Mouse (Mus musculus) monocyte, adult 2 months (primary cell): ENCODE data around the gene Lmf1.

Source experiments
- DNase-seq, 2 experiments: peaks; one replicate each; pipeline ENCODE4 v3.0.0; 2022; ENCODE audit warnings: low spot score in 2 of 2, low read depth in 1 of 2

Lmf1 gene

DNA sequence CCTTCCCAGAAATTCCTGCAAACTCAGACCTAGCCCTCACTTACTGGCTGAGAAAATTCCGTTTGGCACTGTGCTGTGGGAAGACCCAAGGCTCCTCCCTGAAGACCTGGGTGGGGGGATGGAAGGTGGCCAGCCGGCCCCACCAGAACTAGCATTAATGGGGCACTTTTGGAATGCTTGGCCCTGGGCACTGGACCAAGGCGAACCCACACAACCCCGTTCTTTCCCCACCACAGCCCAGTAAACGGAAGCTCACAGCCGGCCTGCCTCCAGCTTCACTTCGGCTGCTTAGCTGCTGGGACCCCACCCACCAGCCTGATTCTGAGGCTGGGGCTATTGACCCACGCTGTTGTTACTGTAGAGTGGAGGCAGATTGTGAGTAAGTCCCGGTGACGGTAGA, 10.7 kb upstream of the Lmf1 start:
- no peak for DNase-seq

DNA sequence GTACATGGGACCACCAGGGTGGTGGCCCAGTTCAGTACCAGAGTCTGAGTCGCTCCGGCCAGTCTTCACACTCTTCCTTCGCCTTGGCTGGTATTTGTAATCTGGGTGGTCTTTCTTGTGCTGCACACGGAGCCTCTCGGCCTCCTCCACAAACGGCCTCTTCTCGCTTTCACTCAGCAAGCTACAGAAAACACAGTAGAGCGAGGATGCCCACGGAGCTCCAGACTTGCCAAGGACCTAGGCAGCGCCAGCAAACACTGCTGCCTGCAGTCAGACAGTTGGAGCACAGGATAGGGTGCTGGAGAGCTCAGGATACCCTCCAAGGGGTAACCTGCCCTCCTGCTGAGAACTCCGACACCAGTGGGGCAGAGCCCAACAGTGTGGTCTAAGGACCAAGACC, 10.0 kb upstream of the Lmf1 start:
- no peak for DNase-seq

DNA sequence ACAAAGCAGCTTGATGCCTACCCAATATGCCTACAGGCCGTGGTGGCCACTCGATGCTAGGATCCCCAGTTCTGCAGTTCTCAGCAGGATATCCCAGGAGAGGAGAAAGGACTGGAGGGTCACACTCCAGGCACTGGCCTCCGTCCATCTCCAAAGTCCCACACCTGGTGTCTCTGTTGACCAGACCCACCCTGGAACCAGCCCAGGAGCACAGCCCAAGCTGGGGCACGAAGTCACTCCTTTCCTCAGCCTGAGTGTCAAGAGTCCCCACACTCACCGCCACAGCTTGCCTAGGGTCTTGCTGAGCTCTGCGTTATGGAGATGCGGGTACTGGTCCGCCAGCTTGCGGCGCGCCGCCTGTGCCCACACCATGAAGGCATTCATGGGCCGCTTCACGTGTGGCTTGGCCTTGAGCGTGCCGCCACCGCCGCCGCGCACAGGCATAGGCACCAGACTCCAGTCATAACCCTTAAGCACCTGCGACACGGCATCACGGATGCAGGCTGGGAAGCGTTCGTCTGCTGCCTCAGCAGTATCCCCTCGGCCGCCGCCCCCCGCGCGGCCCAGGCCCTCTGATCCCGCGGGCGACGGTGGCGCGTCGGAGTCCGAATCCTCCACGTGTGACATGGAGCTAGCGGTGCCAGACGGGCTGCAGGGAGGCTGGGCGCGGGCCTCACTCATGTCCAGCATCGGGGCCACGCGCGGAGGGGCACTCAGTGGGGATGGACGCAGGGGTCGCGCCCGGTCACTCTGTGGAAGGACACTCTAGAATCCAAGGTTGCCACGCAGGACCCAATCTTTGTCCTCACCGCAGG, 8.8 kb upstream of the Lmf1 start:
- no peak for DNase-seq

DNA sequence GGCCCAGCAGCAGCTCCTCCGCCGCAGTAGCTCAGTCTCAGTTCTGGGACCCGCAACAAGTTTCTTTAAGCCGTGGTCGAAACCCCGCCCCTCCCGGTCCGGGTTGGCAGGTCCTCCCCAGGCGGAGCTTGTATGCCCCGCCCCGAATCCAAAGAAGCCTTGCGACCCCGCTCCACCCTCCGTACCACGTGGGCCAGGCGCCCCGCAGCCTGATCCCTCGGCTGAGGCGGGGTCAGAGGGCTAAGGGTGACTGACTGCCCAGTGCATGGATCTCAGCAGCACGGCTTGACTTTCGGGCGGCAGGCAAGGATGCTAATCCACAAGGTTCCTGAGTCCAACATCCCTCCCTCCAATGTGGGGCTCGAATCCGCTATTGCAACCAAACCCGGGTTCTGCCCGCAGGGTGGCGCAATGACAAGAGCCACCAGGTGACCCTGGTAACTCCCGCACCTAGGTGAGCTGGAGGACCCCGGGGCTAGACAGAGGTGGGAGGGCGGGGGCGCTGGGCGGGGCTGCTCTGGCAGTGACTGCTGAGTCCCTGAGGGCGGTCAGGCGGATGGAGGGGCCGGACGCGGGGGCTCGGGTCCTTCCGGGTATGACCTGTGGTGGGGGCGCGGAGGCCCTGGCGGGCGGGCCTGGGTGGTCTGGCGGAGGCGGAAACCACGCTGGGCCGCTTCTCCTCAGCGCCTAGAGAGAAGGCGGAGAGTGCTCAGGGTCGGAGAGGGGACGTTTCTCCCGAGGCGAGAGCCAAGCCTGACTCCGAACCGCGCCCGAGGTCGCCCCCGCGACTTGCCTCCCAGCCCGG, 8.0 kb upstream of the Lmf1 start, which contains the start of gene Sox8:
Gene Sox8, minus strand, starts transcription at position 39 of the 805 bp plus-strand sequence.
- DNase-seq, result peak in 1 of 2 experiments; percentile 27

DNA sequence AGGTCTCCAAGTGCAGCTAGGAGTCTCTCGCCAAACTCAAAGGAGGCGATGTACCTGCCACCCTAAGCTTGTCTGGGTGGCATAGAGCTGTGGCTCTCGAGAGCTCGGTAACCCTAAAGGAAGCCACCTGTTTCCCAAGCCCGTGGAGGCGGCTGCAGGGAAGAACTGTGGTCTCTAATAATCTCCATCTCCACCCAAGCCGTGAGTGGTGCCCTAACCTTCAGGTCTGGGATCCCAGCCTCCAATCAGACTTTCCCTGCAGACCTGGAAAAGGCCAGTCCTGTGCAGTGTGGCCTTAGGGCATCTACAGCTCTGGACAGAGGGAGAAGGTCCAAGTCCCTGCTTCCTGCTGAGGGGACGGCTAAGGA, 7.4 kb upstream of the Lmf1 start:
- DNase-seq, result no peak

DNA sequence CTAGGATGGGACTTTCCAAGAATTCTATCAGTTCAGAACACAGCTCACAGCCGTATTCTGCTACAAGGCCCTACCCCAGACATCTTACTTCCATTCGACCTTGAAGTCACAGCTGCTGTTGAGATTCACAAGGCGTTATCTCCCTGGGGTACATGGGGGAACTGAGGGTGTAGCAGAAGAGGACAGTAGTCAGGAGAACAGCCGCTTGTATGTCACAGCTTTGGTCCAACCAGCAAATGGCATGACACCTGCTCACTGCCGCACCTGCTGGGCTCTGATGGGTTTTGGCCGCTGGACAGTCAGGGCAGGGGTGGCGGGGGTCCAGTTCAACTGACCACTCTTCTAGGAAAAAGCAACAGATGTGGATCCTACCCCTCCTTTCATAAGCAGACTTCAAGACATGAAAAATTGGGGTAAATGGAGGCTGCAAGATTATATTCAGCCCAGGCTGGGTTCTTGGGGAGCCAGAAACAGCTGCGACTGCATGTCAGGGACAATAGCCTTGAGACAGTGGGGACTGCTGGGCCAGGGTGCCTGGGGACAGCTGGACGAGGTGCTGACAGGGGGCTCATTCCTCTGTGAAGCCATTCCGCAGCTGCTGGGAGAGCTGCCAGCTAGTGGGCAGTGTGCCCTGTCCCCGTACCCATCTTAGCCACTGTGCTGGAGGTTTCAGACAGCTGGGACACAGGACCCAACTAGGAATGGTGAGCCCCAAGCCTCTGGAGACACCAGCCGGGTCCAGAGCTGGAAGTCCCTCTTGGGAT, 3.5 kb upstream of the Lmf1 start:
- DNase-seq, result no peak

DNA sequence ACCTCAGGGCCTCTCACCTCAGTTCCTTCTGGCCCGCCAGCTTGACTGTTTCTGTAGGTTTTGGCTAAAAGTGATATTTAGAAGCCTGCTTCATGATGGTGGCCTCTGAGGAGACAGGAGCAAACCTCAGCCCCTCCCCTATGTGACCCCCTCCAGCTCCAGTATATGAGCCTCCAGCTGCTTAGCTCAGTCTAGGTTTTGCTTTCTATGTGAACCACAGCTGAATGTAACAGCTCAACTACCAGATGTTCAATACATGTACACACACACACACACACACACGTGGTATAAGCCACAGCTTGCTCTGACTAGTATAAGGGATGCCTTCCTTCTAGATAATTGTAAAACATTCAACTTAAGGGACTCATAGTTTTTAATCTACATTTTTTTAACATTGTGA, 2.9 kb upstream of the Lmf1 start:
- DNase-seq, result no peak

DNA sequence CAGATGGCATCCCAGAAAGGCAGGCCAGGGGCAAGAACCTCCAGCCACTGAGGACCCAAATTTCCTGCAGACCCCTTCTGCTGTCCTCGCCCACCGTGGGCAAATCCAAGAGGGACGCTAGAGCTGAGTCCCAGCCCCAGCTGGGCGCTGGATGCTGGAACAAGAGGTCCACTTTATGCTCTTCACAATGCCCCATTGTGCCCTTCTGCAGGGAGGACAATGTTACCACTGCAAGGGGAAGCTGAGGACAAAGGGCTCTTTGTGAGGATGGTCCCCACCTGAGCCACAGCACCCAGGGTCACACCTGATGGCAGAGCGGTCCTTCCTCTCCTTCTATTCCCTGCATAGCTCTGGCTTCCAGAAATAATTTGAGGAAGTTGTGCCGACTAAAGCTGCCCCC, 1.6 kb upstream of the Lmf1 start:
- no peak for DNase-seq

DNA sequence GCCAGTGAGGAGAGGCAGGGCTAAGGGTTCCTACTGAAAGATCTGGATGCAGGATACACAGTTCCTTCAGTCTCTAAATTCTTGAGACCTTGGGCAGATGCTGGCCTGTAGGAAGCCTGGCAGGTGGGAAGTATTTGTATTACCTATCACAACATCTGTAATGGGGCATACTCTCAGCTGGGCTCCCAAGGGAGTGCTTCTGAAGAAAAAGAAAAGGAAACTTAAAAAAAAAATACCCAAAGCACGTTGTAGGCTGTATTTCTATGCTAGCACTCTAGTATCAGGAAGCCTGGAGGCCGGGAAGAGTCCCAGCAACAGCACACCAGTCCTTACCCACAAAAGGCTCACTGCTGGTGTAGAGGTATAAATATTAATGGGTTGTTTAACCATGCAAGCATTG, 1.2 kb upstream of the Lmf1 start:
- no peak for DNase-seq

DNA sequence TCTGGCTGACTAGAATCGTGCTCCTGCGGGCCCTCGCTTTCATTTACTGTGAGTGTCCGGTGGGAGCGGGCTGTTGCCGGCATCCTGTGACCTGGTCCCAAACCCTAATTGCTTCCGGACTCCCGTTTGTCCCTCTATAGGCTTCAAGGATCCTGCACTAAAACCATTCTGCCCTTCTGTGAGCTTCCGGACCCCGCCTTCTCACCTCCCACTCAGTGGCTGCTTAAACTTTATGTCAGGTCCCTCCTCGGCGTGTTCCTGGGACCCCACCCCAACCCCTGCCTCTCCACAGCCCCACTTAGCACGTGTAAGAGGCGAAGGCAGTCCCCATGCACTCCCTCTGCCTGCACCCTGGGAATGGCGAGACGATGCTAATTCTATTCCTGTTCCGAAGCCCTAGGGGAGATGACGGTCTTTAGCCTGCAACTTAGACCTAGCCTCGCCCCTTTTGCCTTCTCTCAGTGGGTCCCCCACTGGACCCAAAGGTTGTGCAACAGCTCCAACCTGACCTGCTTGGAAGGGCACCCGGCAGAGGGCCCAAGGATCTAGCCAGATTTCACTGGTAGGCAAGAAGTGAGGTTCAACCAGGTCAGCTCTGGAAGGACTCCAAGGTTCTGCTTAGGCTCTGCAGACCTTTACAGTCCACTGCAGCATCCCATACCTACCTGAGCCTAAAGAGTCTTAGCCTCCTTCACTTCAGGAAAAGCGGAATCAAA, 605 bp downstream of the Lmf1 start:
- no peak for DNase-seq

DNA sequence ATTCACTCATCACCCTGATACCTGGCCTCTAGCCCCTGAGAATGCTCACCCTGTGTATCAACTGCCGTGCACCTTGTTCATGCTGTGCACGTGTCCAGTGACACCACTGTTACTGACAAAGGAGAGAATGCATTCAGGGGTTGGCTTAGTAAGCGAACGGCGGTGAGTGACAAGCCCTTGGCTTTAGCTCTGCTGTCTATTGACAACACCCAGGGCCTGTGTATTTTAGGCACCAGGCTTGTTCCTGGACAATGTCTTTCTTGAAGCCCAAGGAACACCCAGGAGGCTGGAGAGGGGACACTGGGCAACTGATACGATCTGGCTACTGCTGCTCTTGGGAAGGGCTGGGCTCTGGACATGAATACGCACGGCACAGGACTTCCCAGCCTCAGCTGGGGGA, 3.2 kb downstream of the Lmf1 start:
- no peak for DNase-seq

DNA sequence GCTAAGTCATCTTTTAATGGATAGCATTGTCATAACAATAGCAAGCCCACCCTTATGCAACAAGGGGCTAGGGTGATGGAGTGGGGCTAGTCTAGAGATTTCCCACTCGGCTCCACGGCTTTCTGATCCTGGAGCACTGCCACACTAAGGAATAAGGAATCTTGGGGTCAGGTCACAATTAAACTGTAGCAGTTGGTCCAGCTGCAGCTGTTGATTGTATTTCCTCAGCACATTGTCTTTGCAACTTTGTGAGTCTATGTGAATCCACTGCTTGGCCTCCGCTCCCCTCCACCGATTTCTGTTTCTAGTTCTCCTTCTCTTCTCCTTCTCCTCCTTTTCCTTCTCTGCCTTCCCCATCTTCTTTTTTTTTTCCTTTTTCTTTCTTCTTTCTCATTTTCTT, 4.2 kb downstream of the Lmf1 start:
- no peak for DNase-seq

DNA sequence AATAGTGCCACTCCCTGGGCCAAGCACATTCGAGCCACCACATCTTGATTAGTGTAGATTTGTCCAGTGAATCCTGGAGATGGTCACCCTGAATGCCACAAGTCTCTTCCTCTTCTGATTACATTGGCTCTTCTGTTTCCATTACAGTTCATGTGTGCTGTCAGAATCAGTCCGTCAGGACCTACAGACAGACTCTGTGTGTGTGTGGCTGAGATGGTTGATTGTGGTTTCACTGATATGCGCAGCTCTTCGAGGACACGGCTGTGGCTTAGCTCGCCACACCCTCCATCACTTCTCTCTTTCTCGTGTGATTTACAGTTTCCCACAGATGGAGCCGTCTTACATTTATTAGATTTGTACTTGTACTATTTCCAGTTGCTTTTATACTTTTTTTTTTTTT, 5.0 kb downstream of the Lmf1 start:
- DNase-seq, result no peak

DNA sequence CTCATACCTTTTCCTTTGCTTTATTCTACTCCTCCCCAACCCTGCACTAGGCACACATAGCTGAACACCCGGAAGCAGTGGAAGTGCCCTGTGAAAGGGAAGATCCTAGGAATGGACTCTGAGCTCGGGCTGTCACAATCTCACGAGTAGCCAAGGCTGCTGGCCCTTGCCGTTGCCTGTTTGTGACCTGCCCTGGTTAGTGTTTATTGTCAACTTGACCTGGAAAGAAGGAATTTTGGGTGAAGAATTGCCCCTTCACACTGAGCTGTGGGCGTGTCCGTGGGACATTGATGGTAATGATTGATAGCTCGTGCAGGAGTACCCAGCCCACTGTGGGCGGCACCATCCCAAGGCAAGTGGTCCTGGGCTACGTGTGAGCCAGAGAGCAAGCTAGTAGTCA, 5.8 kb downstream of the Lmf1 start:
- no peak for DNase-seq

DNA sequence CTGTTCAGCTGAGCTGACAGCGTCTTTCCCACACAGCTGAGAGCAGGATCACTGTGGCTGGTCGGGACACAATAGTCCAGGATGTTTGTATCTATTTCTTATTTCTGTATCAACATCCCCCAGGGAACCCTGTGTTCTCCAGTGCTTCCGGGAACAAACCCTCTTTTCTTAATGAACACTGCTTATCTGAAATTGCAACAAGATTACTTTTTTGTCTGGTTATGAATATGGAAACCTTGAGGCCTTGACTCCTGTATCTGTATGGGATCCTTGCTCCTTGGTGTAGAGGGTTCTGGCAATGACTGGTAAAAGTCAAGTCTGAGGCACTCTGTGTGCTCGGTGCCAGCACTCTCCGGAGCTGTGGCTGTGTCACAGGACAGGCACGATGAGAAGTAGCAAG, 11.2 kb downstream of the Lmf1 start:
- no peak for DNase-seq

DNA sequence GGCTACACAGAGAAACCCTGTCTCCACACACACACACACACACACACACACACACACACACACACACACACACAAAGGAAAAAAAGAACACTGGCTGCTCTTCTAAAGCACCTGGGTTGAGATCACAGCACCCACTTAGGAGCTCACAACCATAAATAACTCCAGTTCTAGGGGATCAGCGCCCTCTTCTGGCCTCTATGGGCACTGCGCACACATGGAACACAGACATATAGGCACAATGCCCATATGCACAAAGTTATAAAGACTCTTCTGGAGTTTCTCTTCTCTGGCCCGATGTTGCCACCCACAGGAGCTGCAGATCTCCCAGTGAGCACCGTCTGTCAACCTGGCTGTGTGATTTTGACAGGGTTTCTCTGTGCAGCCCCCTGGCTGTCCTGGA, 12.1 kb downstream of the Lmf1 start:
- DNase-seq, result no peak

DNA sequence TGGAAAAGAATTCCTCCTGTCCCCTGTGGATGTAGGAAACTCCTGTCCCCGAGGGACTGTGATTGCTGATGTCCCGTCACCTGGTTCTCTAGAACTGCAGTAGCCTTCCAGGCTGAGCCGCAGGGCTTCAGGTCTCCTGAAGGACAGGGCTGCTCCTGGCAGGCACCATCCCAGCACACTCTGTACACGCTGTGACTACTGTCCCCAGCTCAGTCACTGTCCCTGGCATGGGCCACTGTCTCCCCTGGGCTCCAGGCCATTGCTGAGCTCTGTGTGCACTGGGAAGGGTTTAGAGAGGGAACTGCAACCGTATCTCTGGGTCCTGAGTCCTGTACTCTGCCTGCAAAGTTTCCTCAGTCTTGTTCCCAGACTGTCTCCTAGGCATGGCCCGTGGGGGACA, 13.5 kb downstream of the Lmf1 start:
- no peak for DNase-seq

DNA sequence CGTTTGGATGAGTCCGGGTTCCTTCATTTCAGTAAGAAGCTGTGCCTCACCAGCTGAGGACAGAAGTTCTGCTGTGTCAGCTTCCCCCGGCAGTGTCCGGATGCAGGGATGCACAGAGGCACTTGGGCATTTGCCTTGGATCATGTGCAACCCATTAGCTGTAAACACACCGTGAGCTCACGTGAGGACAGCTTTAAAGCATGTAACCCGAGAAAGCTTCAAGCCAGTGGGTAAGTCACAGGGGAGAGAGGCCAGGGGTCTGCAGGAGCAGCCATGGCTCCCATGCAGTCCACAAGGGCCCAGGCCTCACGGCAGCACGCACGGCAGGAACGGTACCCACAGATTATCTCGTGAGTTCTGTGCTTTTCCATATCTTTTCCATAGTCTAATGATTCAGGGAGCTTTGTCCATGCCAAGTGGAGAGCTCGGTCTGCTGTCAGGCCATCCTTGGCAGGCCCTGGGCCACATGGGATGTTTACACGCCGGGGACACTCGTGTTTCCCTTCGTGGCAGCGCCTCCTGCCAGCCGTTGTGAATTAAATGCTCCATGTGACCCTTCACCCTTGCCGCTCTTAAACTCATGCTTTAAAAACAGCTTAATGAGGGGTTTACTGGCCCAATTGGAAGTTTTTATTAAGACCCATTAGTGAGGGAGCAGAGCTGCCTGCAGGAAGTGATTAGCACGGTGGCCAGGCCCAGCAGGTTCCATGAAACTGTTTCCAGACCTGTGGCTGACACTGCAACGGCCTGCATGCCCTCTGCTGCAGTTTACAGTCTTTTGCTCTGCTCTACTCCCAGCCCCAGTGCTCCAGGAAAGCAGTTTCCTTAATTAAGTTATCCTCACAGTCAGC, 14.8 kb downstream of the Lmf1 start:
- DNase-seq, result no peak

DNA sequence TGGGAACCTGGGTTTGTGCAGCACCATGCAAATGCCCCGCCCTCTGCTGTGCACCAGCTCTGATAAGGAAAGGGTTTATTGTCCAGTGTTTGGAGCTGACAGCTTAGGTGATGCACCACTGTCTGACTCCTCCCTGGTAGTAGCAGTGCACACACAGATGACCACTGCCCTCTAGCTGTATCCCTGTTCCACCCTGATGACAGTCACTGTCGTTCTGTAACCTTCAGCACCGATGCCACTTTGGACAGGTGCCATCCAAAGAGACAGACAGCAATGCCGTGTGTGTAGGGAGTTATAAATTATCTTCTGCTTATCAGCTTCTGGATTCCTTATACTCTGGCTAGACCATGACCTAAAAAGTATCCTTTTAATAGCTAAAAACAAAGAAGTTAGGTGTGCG, 16.6 kb downstream of the Lmf1 start:
- no peak for DNase-seq

DNA sequence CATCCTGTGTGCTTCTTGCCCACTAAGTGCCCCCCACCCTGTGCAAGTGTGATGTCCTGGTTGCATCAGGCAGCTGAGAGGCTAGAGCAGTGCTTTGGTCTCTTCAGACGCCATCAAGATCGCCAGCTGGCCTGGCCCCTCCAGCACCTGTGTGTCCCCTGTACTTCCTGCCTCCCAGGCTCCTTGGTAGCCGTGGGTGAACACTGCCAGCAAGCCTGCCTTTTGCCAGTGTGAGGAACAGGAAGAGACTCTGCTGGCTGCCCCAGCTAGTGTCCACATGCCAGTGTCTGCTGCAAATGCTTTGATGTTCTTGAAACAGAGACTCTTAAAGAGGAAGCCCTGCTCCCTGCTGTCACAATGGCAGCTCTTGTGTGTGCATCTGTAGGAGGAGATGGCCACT, 18.7 kb downstream of the Lmf1 start:
- DNase-seq, result no peak
